7 mouse cellular contexts compared by ENCODE assay signal in genomic region chr6:90604533-90605297, GRCm38 (mm10). TPM values are rescaled to one million over a fixed set of nuclear protein-coding genes. Genes with fewer than 3 reads are reported as not detected.
A peak's percentile ranks its signal among the peaks of the same experiment; 100 is the strongest.
DNase-seq lines count a peak whose midpoint lies in the region; ATAC-seq and TF ChIP-seq lines count a peak whose summit lies in the region.

Gene Slc41a3, plus strand, starts transcription at chr6:90604725.

- DNase-seq in adrenal gland, postnatal 14 days: peak; percentile 97
- DNase-seq in embryonic facial prominence, embryonic 11.5 days (ENCODE audit: low spot score): peak; percentile 87
- DNase-seq in heart, adult 11 months: peak; percentile 100
- peak; percentile 96 for DNase-seq in kidney, adult 2 months
- DNase-seq in spleen, adult 2 months (ENCODE audit: low read depth in 1 of 2, low spot score in 2 of 2): peak; percentile 67 to 84

- peak; percentile 85 for ATAC-seq in embryonic facial prominence, embryonic 11.5 days (replicated peaks; ENCODE audit: insufficient number of reproducible peaks, low FRiP score, low TSS enrichment, low read depth)
- peak; percentile 83 for ATAC-seq in limb, embryonic 12.5 days (ENCODE audit: insufficient number of reproducible peaks, insufficient read depth, low FRiP score, low TSS enrichment, low read depth)
- peak; percentile 88 for ATAC-seq in midbrain, embryonic 15.5 days (replicated peaks)

- H3K27ac ChIP-seq in embryonic facial prominence, embryonic 11.5 days (replicated peaks; ENCODE audit: low read depth, low read length): no peak within 1 kb of the TSS
- H3K27ac ChIP-seq in kidney, adult 2 months (ENCODE audit: insufficient read depth, low read depth, low read length): peak within 1 kb of the TSS; percentile 54; the same call in 1 of the 2 replicates
- no peak within 1 kb of the TSS for H3K27ac ChIP-seq in limb, embryonic 12.5 days
- peak within 1 kb of the TSS; percentile 17; the same call in 1 of the 2 replicates for H3K27ac ChIP-seq in midbrain, embryonic 15.5 days
- peak within 1 kb of the TSS; percentile 59 for H3K27ac ChIP-seq in spleen, adult 2 months (ENCODE audit: insufficient read depth, low read length)

- no peaks in the 10 kb centered on the region for H3K9me3 ChIP-seq in embryonic facial prominence, embryonic 11.5 days (replicated peaks; ENCODE audit: control insufficient read depth, low read length)
- no peaks in the 10 kb centered on the region for H3K9me3 ChIP-seq in limb, embryonic 12.5 days
- no peaks in the 10 kb centered on the region for H3K9me3 ChIP-seq in midbrain, embryonic 15.5 days

- TF ChIP-seq CTCF in kidney, adult 2 months (conservative IDR thresholded peaks at IDR 0.05; ENCODE audit: insufficient read depth, insufficient read length, low read depth, low read length): 0 out of 2 replicates have a peak, but pooled peaks have one; percentile 2
- no peak for TF ChIP-seq CTCF in spleen, adult 2 months (IDR thresholded peaks at IDR 0.05; ENCODE audit: extremely low read depth, insufficient read depth, insufficient read length, insufficient replicate concordance)

- no peak for TF ChIP-seq POLR2A in kidney, adult 2 months (IDR thresholded peaks at IDR 0.05; ENCODE audit: low read depth, low read length)
- no peak for TF ChIP-seq POLR2A in spleen, adult 2 months (IDR thresholded peaks at IDR 0.05; ENCODE audit: low read depth, low read length)

- peak within 1 kb of the TSS; percentile 37 for H3K4me3 ChIP-seq in embryonic facial prominence, embryonic 11.5 days (ENCODE audit: low read depth, low read length)
- H3K4me3 ChIP-seq in kidney, adult 2 months (ENCODE audit: insufficient read depth, low read depth, low read length): peak within 1 kb of the TSS; percentile 84
- peak within 1 kb of the TSS; percentile 59 for H3K4me3 ChIP-seq in limb, embryonic 12.5 days (replicated peaks)
- H3K4me3 ChIP-seq in midbrain, embryonic 15.5 days: peak within 1 kb of the TSS; percentile 69
- peak within 1 kb of the TSS; percentile 76 for H3K4me3 ChIP-seq in spleen, adult 2 months (ENCODE audit: extremely low read depth, insufficient read depth, insufficient read length)

- no peaks in the 10 kb centered on the region; the same call in 1 of the 2 replicates for H3K4me1 ChIP-seq in embryonic facial prominence, embryonic 11.5 days (ENCODE audit: control insufficient read depth, insufficient read depth, low read length)
- peaks cover 5% of the 10 kb centered on the region for H3K4me1 ChIP-seq in kidney, adult 2 months (ENCODE audit: control insufficient read depth, insufficient read depth, low read length)
- H3K4me1 ChIP-seq in limb, embryonic 12.5 days (replicated peaks): peaks cover 5% of the 10 kb centered on the region; the same call in 1 of the 2 replicates
- 0 out of 2 replicates have a peak, but pooled peaks cover 12% of the 10 kb centered on the region for H3K4me1 ChIP-seq in midbrain, embryonic 15.5 days
- no peaks in the 10 kb centered on the region for H3K4me1 ChIP-seq in spleen, adult 2 months (ENCODE audit: control insufficient read depth, insufficient read depth, insufficient read length)

- H3K9ac ChIP-seq in embryonic facial prominence, embryonic 11.5 days (replicated peaks; ENCODE audit: low read length): peak within 1 kb of the TSS; percentile 68
- peak within 1 kb of the TSS; percentile 64 for H3K9ac ChIP-seq in limb, embryonic 12.5 days (replicated peaks)
- H3K9ac ChIP-seq in midbrain, embryonic 15.5 days: peak within 1 kb of the TSS; percentile 71

- H3K36me3 ChIP-seq in embryonic facial prominence, embryonic 11.5 days (replicated peaks; ENCODE audit: control insufficient read depth, insufficient read depth, low read depth, low read length): no peaks in the 10 kb centered on the region
- H3K36me3 ChIP-seq in kidney, adult 2 months (ENCODE audit: control insufficient read depth, insufficient read depth, low read length): no peaks in the 10 kb centered on the region
- H3K36me3 ChIP-seq in limb, embryonic 12.5 days: no peaks in the 10 kb centered on the region
- H3K36me3 ChIP-seq in midbrain, embryonic 15.5 days (replicated peaks): no peaks in the 10 kb centered on the region
- H3K36me3 ChIP-seq in spleen, adult 2 months (ENCODE audit: control insufficient read depth, insufficient read depth, low read length): no peaks in the 10 kb centered on the region

- H3K4me2 ChIP-seq in embryonic facial prominence, embryonic 11.5 days (ENCODE audit: low read depth, low read length): peak within 1 kb of the TSS; percentile 85
- peak within 1 kb of the TSS; percentile 73 for H3K4me2 ChIP-seq in limb, embryonic 12.5 days
- H3K4me2 ChIP-seq in midbrain, embryonic 15.5 days: peak within 1 kb of the TSS; percentile 94

- no peaks in the 10 kb centered on the region for H3K27me3 ChIP-seq in embryonic facial prominence, embryonic 11.5 days (ENCODE audit: control insufficient read depth, insufficient read depth, low read length)
- H3K27me3 ChIP-seq in kidney, adult 2 months (replicated peaks; ENCODE audit: control insufficient read depth, insufficient read depth, low read length): no peaks in the 10 kb centered on the region
- peaks cover 13% of the 10 kb centered on the region for H3K27me3 ChIP-seq in limb, embryonic 12.5 days
- no peaks in the 10 kb centered on the region for H3K27me3 ChIP-seq in midbrain, embryonic 15.5 days (replicated peaks)
- no peaks in the 10 kb centered on the region for H3K27me3 ChIP-seq in spleen, adult 2 months (ENCODE audit: control insufficient read depth, insufficient read depth, low read length)

- WGBS in embryonic facial prominence, embryonic 11.5 days: under 1% methylated on average over 46 of the region's 49 CpGs
- WGBS in kidney, adult 2 months: 2% methylated on average over 49 of the region's 49 CpGs
- 1% methylated on average over 48 of the region's 49 CpGs for WGBS in limb, embryonic 12.5 days
- 2% methylated on average over 49 of the region's 49 CpGs for WGBS in midbrain, embryonic 15.5 days
- WGBS in spleen, adult 2 months: 2% methylated on average over 49 of the region's 49 CpGs

RNA-seq across cellular contexts. Expression of gene Slc41a3, which starts in this region (rescaled TPM):
- total RNA-seq in adrenal gland, postnatal 14 days (2021): 21.4 and 25.2 TPM in 2 replicates
- polyA plus RNA-seq in embryonic facial prominence, embryonic 11.5 days (2014; fragmentation: Nextera tagmentation; extraction: Ambion mirVana): 2.5 TPM in 2 replicates
- polyA plus RNA-seq in kidney, adult 2 months (2012; rRNA removed): 6.3 and 8.0 TPM in 2 replicates
- 2.1 and 2.7 TPM in 2 replicates for polyA plus RNA-seq in limb, embryonic 12.5 days (2016; fragmentation: Nextera tagmentation; extraction: Ambion mirVana)
- polyA plus RNA-seq in midbrain, embryonic 15.5 days (2015; fragmentation: Nextera tagmentation; extraction: Ambion mirVana): 5.8 and 6.3 TPM in 2 replicates
- polyA plus RNA-seq in spleen, adult 2 months (2012; rRNA removed): 7.2 and 8.3 TPM in 2 replicates

Comparison
In these comparisons a context has a peak if more than half of its experiments do, and no peak if none do; other contexts are left out.
1. H3K27ac ChIP-seq: peak in kidney, adult 2 months (single experiment), midbrain, embryonic 15.5 days (single experiment) and spleen, adult 2 months (single experiment); none in embryonic facial prominence, embryonic 11.5 days (single experiment) and limb, embryonic 12.5 days (single experiment).
2. Peak in every context shown above with its lines, with median percentiles within 50 percentile points of each other: DNase-seq, ATAC-seq, H3K4me2 ChIP-seq, H3K4me3 ChIP-seq and H3K9ac ChIP-seq.